Mouse (Mus musculus) regulatory T cell (primary cell): ENCODE results near the gene Tex261.
"Not testable (repeated sequence)": the region's sequence is repeated elsewhere in the genome, so short reads cannot be mapped to it uniquely, and the experiment has no call there.

Experiments used
- in situ Hi-C: fragments of 300-600 bp; cut with MboI, MseI; formaldehyde crosslinking; loops from one replicate; pipeline ENCODE4 v1.15.1; 2025; ENCODE audit warnings: high pct_unique_total_duplicates

Gene Tex261

DNA sequence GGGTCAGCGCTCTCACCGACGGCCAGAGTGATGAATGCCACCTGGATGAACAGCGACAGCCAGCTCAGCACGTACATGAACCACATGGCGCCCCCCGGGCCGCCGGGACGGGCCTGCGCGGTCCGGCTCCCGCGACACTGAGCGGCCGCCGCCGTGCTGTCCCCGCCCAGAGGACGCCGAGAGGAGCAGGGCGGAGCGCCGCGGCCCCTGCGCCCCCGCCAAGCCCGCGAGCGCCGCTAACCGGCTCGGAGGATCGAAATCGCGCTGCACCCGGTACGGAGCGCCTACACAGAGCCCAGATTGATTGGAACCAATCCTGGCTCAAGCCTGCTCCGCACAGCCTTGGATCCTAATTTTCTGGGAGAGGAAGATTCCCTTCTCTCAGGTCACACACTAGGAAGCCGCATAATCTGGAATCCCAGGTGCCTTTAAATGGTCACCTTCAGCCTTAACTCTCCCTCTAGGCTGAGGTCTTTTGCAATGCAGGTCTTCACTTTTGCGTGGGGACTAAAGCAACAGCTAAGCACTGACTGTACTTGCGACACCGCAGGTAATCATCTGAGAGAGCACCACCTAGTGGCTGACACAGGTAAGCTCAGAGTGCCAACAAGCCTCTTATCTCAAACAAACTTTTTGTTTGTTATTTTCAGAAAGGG is at the start of gene Tex261:
Gene Tex261, minus strand, starts transcription at position 176 of the 656 bp plus-strand sequence.
- in situ Hi-C loops, result no loop called here

DNA sequence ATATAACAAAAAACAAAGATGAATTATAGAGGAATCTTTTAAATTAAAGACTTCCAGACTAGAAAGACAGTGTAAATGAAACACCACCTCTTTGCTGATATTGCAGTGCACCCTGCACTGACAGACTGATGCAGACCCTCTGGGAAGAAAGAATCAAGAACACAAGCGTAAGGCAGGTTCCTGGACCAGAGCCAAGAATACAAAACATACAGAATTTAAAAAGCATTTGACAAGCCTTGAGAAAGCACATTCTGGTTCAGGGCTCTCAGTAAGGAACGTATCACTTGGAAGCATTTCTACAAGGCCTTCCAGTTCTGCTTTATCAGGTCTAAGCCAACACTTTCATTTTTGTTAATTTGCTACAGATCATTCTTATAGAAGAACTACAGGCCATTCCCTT is 46.2 kb upstream of the Tex261 start:
- in situ Hi-C loops, result no loop called here

DNA sequence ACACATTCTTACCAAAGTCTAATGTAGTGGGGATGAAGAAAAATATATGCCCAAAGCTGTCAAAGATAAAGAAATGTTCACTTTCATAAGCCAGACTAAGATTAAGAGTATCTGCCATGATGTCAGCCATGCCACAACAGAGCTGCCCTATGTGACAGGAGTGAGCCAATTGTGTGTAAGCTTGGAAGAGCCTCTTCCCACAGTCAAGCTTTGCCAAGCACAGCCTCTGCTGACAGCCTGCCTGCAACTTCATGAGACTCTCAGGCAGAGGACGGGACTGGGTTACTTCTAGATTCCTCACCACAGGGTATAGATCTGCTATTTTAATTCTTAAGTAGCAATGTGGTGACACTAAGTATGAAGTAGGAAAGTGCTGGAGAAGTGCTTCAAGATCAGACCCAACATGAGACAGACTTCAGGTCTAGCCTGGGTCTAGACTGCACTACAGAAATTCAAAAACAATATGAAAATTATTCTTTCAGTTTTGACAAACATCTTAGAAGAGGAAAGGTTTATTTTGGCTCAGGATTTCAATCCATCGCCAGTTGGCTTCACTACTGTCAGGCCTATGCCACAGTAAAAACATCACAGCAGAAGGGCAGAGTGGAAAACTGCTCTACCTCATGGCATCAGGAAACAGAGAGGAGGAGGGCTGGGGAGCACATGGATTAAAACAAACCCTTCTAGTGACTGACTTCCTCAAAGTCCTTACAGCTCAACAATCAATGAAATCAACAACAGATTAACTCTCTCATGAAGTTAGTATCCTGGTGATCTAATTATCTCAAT is 45.3 kb upstream of the Tex261 start:
- in situ Hi-C loops, result no loop called here

- in situ Hi-C loops, result no loop called here
These were observed 43.4 kb upstream of the Tex261 start for GRCm38 (mm10) chr6:83818996-83819395.

DNA sequence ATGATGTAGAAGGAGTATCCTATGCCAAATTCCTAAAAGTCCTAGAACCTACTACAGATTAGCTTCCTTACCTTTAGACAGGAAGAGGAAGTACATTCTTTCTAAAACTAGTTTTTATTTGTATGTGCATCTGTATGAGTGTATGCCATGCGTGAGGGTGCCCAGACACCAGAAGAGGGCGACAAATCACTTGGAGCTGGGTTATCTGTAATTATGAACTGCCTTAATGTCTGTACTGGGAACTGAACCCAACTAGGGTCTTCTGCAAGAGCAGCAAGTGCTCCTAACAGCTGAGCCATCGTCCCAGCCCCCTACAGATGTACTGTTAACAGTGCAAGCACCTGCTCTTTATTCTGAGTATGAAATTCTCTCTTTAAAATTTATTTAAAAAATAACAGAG is 40.2 kb upstream of the Tex261 start:
- in situ Hi-C loops, result no loop called here

DNA sequence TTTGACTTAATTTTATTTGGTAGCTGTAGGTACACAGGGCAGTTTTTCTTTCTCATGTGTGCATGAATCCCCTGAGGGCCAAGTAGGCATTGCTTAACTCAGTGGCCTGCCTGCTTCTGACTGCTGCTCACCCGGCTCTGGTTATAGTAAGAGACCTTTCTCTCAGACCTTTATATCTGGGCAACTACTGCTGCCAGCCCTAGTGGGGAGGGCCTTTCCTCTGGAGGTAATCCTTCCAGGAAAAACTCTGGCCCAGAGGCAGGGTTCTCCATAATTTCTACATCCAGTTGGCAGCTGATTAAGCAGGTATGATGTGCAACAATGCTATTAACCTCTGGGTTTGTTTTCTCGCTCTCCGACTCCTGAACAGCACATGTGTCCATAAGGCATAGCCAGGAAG is 27.2 kb upstream of the Tex261 start:
- in situ Hi-C loops, result no loop called here

- in situ Hi-C loops, result no loop called here
These were observed 26.4 kb upstream of the Tex261 start for GRCm38 (mm10) chr6:83802033-83802432.

DNA sequence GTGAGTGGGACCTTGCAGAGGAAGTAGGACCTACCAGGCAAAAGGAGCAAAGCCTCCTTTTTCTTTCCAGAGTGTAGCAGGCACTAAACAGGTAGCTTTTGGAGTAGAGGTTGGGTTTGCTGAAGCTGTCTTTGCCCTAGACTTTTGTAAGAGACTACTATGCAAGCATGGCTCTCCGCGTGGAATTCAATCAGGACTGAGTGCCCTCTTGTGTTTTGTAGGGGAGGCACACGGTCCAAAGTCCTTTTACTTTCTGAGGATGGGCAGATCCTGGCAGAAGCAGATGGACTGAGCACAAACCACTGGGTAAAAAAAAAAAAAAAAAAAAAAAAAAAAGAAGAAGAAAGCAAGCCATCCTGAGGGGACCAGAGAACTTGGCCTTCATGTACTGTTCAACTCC is 21.1 kb upstream of the Tex261 start:
- in situ Hi-C loops, result no loop called here

- in situ Hi-C loops, result no loop called here
These were observed 19.9 kb upstream of the Tex261 start for GRCm38 (mm10) chr6:83795492-83795900.

DNA sequence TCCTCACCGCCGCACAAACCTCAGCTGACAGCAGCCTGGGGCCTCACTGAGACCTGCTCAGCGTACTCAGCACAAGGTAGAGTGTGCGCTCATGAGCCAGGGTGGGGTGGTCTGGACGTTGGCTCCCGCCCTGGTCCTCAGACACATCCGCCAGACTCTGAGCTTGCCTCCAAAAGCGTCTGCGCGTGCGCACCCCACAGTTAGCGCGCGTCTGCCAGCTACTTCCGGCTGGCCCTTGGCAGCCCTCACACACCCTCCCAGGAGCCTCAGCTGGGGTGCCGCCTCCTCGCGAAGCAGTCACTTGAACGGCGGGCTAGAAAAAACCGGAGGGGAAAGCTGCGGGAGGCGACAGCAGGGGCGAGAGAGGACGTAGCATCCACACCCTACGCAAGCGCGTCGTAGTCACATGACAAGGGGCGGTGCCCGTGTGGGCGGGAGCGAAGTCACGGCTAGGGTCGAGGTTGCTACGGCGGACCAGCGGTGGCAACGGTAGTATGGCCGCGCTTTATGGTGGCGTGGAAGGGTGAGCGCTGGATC is 19.2 kb upstream of the Tex261 start, which contains the start of gene Nagk:
Gene Nagk, plus strand, starts transcription at position 223 of the 537 bp plus-strand sequence.
- in situ Hi-C loops, result no loop called here

GRCm38 (mm10) chr6:83791251-83791890 is 15.8 kb upstream of the Tex261 start:
- in situ Hi-C loops, result no loop called here

- in situ Hi-C loops, result not testable (repeated sequence)
These were observed 14.9 kb upstream of the Tex261 start for GRCm38 (mm10) chr6:83790533-83790932.

DNA sequence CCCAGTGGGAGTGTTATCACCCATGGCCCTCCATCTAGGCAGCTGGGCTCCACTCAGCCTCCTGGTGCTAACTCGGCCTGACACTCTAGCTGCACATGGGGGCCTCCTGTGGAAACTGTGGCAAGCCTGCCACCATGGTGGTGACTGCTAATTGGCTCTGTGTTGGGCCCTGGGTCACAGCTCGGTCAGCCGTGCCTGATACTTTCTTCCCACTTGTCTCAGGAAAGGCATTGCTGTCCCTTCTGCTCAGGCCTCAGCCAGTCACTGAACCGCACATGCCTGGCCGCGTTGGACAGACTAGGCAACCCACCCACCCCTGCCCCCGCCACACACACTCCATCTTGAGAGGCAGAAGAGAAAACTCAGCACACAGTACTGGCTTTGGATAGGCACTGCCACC is 12.9 kb upstream of the Tex261 start:
- in situ Hi-C loops, result no loop called here

DNA sequence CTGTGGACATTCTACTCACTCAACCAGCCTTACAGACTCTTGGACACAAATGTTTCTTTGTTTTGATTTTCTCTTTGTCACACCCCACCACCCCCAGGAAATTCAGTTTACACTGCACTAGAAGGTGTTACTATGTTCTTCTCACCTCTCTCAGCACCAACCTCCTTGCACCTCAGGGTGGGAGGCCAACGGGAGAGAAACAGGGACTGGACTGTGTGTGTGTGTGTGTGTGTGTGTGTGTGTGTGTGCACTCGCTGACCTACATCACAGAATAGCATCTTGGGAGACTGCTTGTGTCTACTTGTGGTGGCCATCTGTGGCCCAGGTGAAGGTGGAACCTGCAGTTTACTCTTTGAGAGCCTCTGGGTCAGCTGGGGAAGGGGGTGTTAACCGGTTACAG is 10.8 kb upstream of the Tex261 start:
- in situ Hi-C loops, result no loop called here

DNA sequence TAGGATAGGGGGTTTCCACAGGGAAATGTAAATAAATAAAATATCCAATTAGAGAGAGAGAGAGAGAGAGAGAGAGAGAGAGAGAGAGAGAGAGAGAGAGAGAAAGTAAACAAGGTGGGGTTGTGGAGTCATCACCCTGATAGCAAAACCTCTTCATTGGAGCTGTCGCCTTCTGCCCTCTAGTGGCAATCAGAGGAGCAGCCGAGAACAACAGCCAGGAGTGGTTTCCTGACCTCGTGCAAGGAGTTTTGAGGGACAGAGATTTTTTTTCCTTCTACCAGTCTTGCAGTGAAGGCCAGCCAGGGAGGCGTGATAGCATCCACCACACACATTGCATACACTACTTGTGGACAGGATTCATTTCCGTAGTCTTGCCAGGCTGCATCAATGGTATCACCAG is 3.4 kb upstream of the Tex261 start:
- in situ Hi-C loops, result no loop called here

- in situ Hi-C loops, result no loop called here
These were observed 2.7 kb upstream of the Tex261 start for GRCm38 (mm10) chr6:83778306-83778705.

DNA sequence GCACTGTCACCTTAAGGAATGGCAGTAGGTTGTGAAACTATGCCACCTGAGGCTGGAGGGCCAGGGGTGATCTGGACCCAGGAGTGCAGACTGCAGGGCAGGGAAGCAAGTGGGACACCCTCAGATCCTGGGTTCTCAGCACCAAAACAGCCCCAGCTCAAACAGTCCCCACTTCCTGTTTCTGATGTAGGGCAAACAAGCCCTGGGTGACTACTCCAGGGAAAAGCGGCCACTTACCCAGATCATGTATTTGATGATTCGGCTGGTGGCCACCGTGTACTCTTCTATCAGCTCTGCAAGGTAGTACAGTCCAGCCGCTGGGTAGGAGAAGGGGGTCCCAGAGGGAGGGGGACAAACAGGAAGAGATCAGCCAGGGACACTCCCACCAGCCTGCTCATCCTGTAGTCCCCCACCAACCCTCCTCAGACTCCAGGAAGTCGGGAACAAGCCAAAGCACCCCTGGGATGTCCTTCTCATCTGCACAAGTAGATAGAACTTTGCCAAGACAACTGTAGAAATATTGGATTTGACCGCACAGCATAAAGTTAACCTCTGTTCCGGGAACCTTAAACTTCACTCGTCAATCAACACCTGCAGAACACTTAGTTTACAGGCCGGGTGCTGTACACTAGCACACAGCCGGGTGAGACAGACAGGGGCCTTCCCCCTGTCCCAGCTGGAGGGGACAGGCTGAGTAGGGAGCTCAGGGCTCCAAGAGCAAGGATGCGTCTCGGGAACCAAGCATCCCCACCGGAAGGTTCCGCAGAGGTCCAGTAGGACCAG is 641 bp downstream of the Tex261 start:
- in situ Hi-C loops, result no loop called here

DNA sequence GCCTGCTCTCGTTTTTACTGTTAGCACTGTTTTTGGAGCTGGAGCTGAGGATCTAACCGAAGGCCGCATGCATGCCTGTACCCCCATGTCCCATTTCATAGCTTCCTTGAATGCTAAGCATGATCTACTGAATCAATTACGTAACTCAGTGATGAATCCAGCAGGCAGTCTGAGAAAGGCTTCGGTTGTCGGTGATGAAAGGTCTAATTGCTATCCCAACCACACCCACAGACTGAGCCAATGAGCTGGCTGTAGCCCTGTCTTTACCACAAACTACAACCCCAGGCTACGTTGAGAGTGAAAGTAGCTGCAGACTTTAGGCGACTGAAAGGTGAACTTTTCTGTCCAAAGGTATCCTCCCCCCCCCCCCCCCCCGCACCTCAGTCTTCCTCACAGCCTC is 1.5 kb downstream of the Tex261 start:
- in situ Hi-C loops, result no loop called here

DNA sequence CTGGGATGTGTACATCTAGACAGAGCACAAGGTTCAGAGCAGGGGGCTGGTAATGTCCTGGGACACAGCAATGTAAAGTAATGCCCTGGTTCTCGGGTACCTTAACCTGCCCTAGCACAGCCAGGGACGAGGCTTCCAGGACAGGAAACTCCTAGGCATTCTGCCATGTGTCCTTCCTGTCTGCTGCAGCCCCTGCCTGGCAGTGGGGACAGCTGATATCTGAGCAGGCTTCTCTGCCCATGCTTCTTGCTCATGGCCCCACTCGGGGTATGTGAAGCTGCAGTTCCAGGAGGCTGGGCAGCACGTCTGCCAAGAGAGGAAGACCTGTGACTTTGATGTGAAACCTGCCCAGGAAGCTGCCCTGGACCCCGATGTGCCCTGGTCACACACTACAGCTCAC is 7.1 kb downstream of the Tex261 start:
- in situ Hi-C loops, result no loop called here

DNA sequence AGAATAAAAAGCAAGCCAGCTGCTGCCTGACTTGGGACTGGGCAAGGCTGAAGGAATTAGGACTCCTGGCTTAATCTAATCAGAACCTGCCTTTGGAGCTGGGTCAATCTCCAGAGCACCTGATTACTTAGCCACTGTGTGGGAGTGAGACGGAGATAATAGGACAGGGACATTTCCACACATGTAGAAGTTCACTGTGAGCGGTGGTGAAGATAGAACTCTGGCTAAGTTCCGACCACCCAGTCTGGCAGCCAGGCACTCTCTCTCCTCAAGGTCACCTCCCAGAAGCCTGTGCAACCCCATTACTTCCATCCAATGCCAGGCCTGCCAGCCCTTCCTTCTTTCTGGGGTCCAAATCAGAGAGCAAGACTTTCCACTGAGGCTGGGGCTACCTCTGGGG is 8.6 kb downstream of the Tex261 start:
- in situ Hi-C loops, result no loop called here

DNA sequence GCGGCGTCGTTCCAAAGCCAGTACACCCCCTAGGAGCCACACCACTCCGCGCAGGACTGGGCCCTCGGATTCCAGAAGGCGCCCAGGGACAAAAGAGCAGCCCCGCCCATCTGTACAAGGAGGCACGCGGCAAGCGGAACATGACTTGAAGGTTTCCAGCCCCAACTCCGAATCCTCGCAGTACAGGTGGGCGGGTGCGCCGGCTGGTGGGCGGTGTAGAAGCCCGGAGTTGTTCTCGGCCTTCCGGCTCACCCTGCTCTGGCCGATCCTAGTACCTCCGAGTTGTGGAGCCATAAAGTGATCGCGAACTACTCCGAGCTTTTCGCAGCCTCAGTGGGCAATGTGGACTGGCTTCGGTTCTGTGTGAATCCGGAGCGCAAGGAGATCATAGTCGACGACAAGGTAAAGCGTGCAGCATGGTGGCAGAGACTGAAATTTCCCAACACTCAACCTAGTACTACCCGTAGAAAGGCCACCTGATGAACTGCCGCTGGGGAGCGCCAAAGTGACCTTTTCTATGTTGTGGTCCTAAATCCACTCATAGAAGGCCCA is 12.7 kb downstream of the Tex261 start:
- in situ Hi-C loops, result no loop called here
